Mouse (Mus musculus): ENCODE results near the gene Arl8a. TPM values are rescaled to one million over a fixed set of nuclear protein-coding genes. Genes with fewer than 3 reads are reported as not detected.
"Not testable (repeated sequence)": the region's sequence is repeated elsewhere in the genome, so short reads cannot be mapped to it uniquely, and the experiment has no call there.

Arl8a gene
- polyA plus RNA-seq (2012; ENCODE audit: insufficient read depth, insufficient read length, missing spikeins): 204 TPM in 2 replicates

DNA sequence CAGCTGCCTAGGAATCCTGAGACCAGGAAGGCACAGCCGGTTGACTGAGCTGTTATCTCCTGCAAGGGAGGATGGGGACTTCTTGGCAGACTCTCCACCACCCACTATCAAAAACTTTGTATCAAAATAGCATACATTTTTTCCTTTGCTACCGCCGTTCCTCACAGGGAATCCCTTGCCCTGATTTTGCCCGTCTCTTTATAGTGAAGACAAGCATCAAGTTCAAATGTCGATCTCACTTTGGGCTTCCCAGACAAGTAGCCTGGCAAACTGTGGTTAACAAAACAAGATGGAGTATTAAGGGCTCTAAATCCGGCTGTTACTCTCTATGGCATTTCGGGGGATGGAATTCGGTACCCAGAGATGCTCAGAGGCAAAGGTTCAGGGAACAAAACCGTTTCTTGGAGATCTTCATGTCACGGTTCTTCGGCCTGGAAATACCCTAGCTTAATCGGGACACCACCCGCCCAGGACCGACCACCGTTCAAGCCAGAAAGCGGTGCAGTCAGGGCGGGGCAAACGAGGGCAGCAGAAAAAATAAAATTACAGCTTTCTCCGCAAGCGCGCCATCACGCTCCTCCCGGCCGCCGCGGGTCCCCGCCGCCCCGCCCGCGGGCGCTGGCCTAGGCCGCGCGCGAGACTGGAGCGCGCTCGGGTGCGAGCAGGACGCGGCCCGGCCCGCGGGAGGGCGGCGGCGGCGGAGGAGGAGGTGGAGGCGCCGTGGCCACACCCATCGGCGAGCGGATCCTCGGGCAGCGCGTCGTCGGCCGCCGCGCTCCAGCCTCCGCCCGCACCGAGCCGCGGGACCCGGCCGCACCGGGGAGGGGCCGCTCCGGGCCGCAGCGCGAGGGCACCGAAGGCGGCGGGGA, at the start of gene Arl8a:
Arl8a (plus strand) TSS at position 748 of the 869 bp plus-strand sequence.
- no peak for TF ChIP-seq POLR2A (IDR thresholded peaks at IDR 0.05; ENCODE audit: borderline replicate concordance, low read depth, low read length)
- Histone ChIP-seq H3K4me3 (ENCODE audit: insufficient read depth, low read length) (peak within 1 kb of the TSS; percentile 80), H3K27ac (ENCODE audit: insufficient read depth, low read depth, low read length) (peak within 1 kb of the TSS; percentile 99), H3K4me1 (ENCODE audit: control insufficient read depth, insufficient read depth, low read length) (peaks cover 16% of the 10 kb centered on the region)

DNA sequence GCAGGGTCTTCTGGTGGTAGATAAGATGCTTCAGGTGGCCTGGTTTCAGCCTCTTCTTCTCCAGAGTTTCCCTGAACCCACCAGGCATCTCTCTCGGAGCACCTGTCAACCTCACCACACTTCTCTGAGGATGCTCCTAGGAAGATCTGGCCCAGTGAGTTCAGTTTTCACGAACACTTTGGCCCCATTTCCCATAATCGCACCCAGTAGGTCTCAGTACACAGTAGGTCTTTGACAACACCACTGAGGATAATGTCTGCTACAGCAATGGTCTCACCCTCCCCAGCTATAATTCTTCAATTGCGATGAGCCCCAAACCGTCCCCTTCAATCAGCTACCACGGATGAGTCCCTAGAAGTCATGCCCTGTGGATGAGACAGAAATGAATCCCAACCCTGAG, 49.2 kb upstream of the Arl8a start:
- H3K4me3 ChIP-seq (ENCODE audit: insufficient read depth, low read length): no peak overlapping the region
- H3K27ac ChIP-seq (ENCODE audit: insufficient read depth, low read depth, low read length): no peak overlapping the region
- no peak for TF ChIP-seq CTCF (IDR thresholded peaks at IDR 0.05; ENCODE audit: low read depth, low read length)
- TF ChIP-seq POLR2A (IDR thresholded peaks at IDR 0.05; ENCODE audit: borderline replicate concordance, low read depth, low read length): no peak
- H3K4me1 ChIP-seq (ENCODE audit: control insufficient read depth, insufficient read depth, low read length): no peaks in the 10 kb centered on the region

DNA sequence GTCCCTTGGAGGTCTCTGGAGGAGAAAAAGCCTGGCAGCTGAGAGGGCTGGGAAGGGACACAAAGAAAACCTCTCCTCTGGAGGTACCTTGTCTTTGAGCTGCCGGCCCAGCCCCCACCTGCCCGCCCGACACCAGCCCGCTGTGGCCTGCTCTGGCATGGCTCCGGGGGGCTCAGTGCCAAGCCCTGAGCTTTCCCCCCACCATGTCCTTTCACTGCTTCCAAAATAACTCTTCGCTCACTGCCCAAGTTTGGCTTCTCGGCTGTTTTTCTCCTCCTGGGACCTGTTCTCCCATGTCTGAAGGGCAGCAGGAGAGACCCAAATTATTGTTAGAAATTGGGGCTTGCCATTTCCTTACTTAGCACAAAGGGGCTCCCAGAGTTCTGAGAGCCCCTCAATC, 48.2 kb upstream of the Arl8a start:
- Histone ChIP-seq H3K4me3 (ENCODE audit: insufficient read depth, low read length) (no peak overlapping the region), H3K4me1 (ENCODE audit: control insufficient read depth, insufficient read depth, low read length) (no peaks in the 10 kb centered on the region), H3K27ac (ENCODE audit: insufficient read depth, low read depth, low read length) (no peak overlapping the region)
- TF ChIP-seq POLR2A (IDR thresholded peaks at IDR 0.05; ENCODE audit: borderline replicate concordance, low read depth, low read length) (no peak), CTCF (IDR thresholded peaks at IDR 0.05; ENCODE audit: low read depth, low read length) (no peak)

DNA sequence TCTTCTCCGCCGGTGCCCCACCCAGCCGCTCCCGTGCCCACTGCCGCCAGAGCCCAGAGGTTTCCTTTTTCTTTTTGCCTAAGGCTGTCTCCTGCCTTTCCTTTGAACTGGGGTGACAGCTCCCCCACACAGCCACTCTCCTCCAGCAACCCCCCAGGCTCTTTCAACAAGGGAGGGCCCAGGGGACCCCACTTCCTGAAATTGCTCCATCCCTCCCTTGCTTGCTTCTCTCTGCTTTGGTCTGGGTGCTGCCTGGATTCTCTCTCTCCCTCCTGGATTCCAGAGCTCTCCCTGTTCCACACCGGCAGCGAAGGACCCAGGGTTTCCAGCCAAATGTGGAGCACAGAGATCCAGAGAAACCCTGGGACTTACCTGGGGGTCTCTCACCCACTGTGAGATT, 46.2 kb upstream of the Arl8a start:
- Histone ChIP-seq H3K4me3 (ENCODE audit: insufficient read depth, low read length) (no peak overlapping the region), H3K4me1 (ENCODE audit: control insufficient read depth, insufficient read depth, low read length) (no peaks in the 10 kb centered on the region), H3K27ac (ENCODE audit: insufficient read depth, low read depth, low read length) (no peak overlapping the region)
- no peak for TF ChIP-seq CTCF (IDR thresholded peaks at IDR 0.05; ENCODE audit: low read depth, low read length)
- no peak for TF ChIP-seq POLR2A (IDR thresholded peaks at IDR 0.05; ENCODE audit: borderline replicate concordance, low read depth, low read length)

DNA sequence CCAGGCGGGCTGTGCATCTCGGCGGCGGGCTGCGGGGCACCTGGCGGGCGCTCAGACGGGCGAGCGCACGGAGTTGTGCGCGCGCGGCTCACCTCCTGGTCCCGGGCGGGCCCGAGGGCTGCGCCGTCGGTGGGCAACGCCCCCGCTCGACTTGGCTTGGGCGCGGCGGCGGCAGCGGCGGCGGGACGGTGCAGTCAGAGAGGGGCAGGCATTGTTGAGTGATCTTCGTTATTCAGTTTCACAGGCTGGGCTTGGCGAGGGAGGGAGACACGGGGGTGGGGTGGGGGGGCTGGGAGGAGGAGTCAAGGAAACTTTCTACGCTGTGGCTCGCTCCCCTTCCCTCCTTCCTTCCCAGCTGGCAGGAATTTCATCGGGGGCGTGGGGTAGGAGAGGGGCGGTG, 41.5 kb upstream of the Arl8a start, which contains the start of gene Lgr6:
Lgr6 (minus strand) TSS at position 153 of the 400 bp plus-strand sequence.
- H3K4me3 ChIP-seq (ENCODE audit: insufficient read depth, low read length): no peak within 1 kb of the TSS

DNA sequence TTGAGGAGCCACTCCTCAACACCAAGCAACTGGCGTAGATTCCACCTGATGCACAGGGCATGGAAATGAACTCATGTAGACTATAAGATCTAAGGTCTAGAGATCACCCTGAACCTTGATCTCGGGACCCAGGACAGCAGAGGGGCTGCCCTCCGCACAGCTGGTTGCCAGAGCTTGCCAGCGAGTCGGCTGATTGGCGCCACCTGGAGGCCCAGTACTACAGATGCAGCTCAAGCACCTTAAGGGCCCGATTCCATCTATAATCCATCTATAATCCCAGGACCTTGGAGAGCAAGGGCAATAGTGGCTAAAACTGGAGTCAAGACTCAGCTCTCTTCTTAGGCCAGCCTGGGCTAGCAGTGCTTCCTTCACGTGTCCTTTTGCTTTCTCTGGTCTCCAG, 40.7 kb upstream of the Arl8a start:
- H3K27ac ChIP-seq (ENCODE audit: insufficient read depth, low read depth, low read length): no peak overlapping the region
- peak; percentile 80 for TF ChIP-seq CTCF (IDR thresholded peaks at IDR 0.05; ENCODE audit: low read depth, low read length)
- no peak for TF ChIP-seq POLR2A (IDR thresholded peaks at IDR 0.05; ENCODE audit: borderline replicate concordance, low read depth, low read length)
- H3K4me3 ChIP-seq (ENCODE audit: insufficient read depth, low read length): no peak overlapping the region
- no peaks in the 10 kb centered on the region for H3K4me1 ChIP-seq (ENCODE audit: control insufficient read depth, insufficient read depth, low read length)

More for the DNA sequence above, 41.5 kb upstream of the Arl8a start, which contains the start of gene Lgr6:
- Histone ChIP-seq H3K27ac (ENCODE audit: insufficient read depth, low read depth, low read length) (no peak within 1 kb of the TSS), H3K4me1 (ENCODE audit: control insufficient read depth, insufficient read depth, low read length) (no peaks in the 10 kb centered on the region)
- TF ChIP-seq POLR2A (IDR thresholded peaks at IDR 0.05; ENCODE audit: borderline replicate concordance, low read depth, low read length) (no peak), CTCF (IDR thresholded peaks at IDR 0.05; ENCODE audit: low read depth, low read length) (no peak)

DNA sequence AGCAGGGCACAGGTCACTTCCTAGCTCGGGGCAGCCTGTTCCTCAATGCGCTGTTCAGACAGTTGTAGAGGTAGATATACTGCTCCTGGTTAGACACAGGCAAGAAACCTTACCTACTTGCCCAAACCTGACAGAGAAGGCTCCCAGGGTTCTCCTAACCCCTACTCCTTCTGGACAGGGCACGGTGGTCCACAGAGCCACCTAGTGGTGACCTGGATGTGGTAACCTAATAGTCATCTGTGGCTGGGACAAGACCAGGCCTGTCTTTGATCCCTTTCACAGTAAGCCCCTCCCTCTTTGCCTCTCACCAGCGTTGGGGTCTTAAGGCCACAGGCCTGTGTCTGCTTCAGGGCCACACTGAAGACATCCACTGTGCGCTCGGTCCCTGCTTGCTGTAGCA, 38.0 kb upstream of the Arl8a start:
- Histone ChIP-seq H3K27ac (ENCODE audit: insufficient read depth, low read depth, low read length) (no peak overlapping the region), H3K4me3 (ENCODE audit: insufficient read depth, low read length) (no peak overlapping the region), H3K4me1 (ENCODE audit: control insufficient read depth, insufficient read depth, low read length) (peaks cover 6% of the 10 kb centered on the region)
- TF ChIP-seq POLR2A (IDR thresholded peaks at IDR 0.05; ENCODE audit: borderline replicate concordance, low read depth, low read length) (no peak), CTCF (IDR thresholded peaks at IDR 0.05; ENCODE audit: low read depth, low read length) (peak; percentile 58)

DNA sequence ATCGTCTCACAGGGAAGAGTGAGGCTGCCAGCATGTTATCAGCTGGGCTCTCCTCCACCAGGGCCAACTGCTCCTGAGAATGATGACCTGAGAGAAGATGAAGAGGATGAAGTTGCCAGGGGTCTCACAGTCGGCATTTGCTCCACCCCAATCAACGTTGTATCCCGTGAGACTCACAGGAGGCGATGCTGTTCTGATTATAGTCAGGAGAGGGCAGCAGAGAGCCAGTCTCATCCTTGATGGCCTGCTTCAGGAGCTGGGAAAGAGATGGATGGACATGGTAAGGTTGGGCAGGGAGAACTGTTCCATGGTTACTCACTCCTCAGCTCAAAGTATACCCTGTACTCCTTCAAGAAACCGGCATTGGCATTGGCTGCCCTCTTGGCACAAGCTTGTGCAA, 36.5 kb upstream of the Arl8a start:
- no peak overlapping the region for H3K4me3 ChIP-seq (ENCODE audit: insufficient read depth, low read length)
- no peak overlapping the region for H3K27ac ChIP-seq (ENCODE audit: insufficient read depth, low read depth, low read length)
- peaks cover 6% of the 10 kb centered on the region for H3K4me1 ChIP-seq (ENCODE audit: control insufficient read depth, insufficient read depth, low read length)
- TF ChIP-seq CTCF (IDR thresholded peaks at IDR 0.05; ENCODE audit: low read depth, low read length) (peak; percentile 80), POLR2A (IDR thresholded peaks at IDR 0.05; ENCODE audit: borderline replicate concordance, low read depth, low read length) (no peak)

DNA sequence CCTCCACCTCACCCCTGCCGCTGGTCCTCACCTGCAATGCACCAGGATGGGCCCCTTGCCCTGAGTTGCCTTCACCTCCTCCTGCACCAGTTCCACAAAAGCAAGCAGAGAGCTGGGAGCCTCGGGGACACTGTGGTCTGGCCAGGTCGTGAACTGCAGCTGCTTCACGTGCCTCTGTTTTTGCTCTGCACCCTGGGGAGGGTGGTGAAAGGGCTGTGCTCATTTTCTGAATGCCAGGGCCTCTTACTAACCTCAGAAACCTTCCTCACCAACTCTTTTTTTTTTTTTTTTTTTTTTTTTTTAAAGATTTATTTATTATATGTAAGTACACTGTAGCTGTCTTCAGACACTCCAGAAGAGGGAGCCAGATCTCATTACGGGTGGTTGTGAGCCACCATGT, 35.4 kb upstream of the Arl8a start:
- H3K4me1 ChIP-seq (ENCODE audit: control insufficient read depth, insufficient read depth, low read length); H3K27ac ChIP-seq (ENCODE audit: insufficient read depth, low read depth, low read length); H3K4me3 ChIP-seq (ENCODE audit: insufficient read depth, low read length): not testable (repeated sequence)

DNA sequence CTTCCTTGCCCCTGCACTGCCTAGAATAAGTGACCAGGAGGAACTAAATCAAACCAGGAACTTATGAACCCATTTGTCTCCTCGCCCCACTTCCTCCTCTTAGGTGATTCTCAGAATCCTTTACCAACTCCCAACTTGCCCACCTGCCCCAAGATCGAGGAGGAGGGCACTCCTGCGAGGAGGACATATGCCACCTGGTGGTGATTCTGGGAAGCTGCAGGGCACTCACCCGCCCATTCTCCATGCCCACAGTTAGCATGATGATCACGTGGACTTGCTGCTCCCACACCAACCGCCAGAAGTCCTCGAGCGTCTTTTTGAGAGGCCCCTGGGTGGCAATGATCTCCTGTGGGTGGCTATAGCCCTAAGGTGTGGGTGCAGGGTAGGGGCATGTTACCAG, 34.0 kb upstream of the Arl8a start:
- TF ChIP-seq POLR2A (IDR thresholded peaks at IDR 0.05; ENCODE audit: borderline replicate concordance, low read depth, low read length): no peak
- peak; percentile 88 for TF ChIP-seq CTCF (IDR thresholded peaks at IDR 0.05; ENCODE audit: low read depth, low read length)
- peaks cover 6% of the 10 kb centered on the region for H3K4me1 ChIP-seq (ENCODE audit: control insufficient read depth, insufficient read depth, low read length)
- no peak overlapping the region for H3K4me3 ChIP-seq (ENCODE audit: insufficient read depth, low read length)
- no peak overlapping the region for H3K27ac ChIP-seq (ENCODE audit: insufficient read depth, low read depth, low read length)

All from bone marrow macrophage, adult 2 months (primary cell).